Mouse (Mus musculus) MEL (cell line): ENCODE measurements around the gene Rnd2.

Experiments
- CTCF ChIP-seq, 3 experiments: IDR thresholded peaks in 2 of 3; conservative IDR thresholded peaks in 1 of 3; 2 replicates each; pipeline ENCODE4 v1.5.1; 2011 to 2012; ENCODE audit warnings: low read length in 3 of 3, low read depth in 2 of 3, mild to moderate bottlenecking in 2 of 3, improper control_type of control experiment in 1 of 3, inconsistent platforms in 1 of 3, mixed read lengths in 1 of 3, moderate library complexity in 1 of 3; ENCODE audit not compliant: control insufficient read depth in 1 of 3, insufficient read depth in 1 of 3, poor library complexity in 1 of 3, severe bottlenecking in 1 of 3
- EP300 ChIP-seq, 2 experiments: IDR thresholded peaks; 2 replicates each; pipeline ENCODE4 v1.6.1; 2011; ENCODE audit warnings: improper control_type of control experiment in 2 of 2, low read length in 2 of 2, low read depth in 1 of 2, mild to moderate bottlenecking in 1 of 2
- ETS1 ChIP-seq: IDR thresholded peaks from 2 replicates; pipeline ENCODE4 v1.6.1; 2012; ENCODE audit warnings: low read depth, mild to moderate bottlenecking, inconsistent platforms, low read length, improper control_type of control experiment, moderate library complexity
- GATA1 ChIP-seq: IDR thresholded peaks from 2 replicates; pipeline ENCODE4 v1.6.1; 2011; ENCODE audit warnings: low read depth, low read length, improper control_type of control experiment
- MAX ChIP-seq: IDR thresholded peaks from 2 replicates; pipeline ENCODE4 v1.6.1; 2011; ENCODE audit warnings: low read length, improper control_type of control experiment
- MYB ChIP-seq: IDR thresholded peaks from 2 replicates; pipeline ENCODE4 v1.6.1; 2011; ENCODE audit warnings: mild to moderate bottlenecking, low read depth, low read length, improper control_type of control experiment
- MYC ChIP-seq: IDR thresholded peaks from 2 replicates; pipeline ENCODE4 v1.6.1; 2011; ENCODE audit warnings: low read depth, mild to moderate bottlenecking, low read length, improper control_type of control experiment, moderate library complexity
- POLR2A ChIP-seq, 2 experiments: IDR thresholded peaks; 2 replicates each; pipeline ENCODE4 v1.6.1; 2011 to 2012; ENCODE audit warnings: low read length in 2 of 2, mild to moderate bottlenecking in 2 of 2, control low read depth in 1 of 2, improper control_type of control experiment in 1 of 2, low read depth in 1 of 2, moderate library complexity in 1 of 2; ENCODE audit not compliant: control insufficient read depth in 1 of 2, insufficient read depth in 1 of 2, poor library complexity in 1 of 2
- RAD21 ChIP-seq: IDR thresholded peaks from 2 replicates; pipeline ENCODE4 v1.6.1; 2011; ENCODE audit warnings: mild to moderate bottlenecking, low read depth, low read length, improper control_type of control experiment
- TBP ChIP-seq: IDR thresholded peaks from 2 replicates; pipeline ENCODE4 v1.8.0; 2011; ENCODE audit warnings: low read depth, low read length, improper control_type of control experiment
- ZC3H11A ChIP-seq: IDR thresholded peaks from 2 replicates; pipeline ENCODE4 v1.6.1; 2012; ENCODE audit warnings: low read depth, mild to moderate bottlenecking, inconsistent platforms, low read length, improper control_type of control experiment

- TF ChIP-seq POLR2A (IDR thresholded peaks at IDR 0.05; ENCODE audit: control insufficient read depth in 1 of 2, insufficient read depth in 1 of 2, low read depth in 1 of 2, low read length in 2 of 2, poor library complexity in 1 of 2) (no peak), MAX (no peak), CTCF (IDR thresholded peaks at IDR 0.05 in 2 of 3, conservative IDR thresholded peaks at IDR 0.05 in 1 of 3; ENCODE audit: control insufficient read depth in 1 of 3, insufficient read depth in 1 of 3, low read depth in 2 of 3, low read length in 3 of 3, poor library complexity in 1 of 3, severe bottlenecking in 1 of 3) (no peak), ETS1 (no peak), TBP (no peak), EP300 (IDR thresholded peaks at IDR 0.05; ENCODE audit: low read depth in 1 of 2, low read length in 2 of 2) (no peak), RAD21 (no peak), GATA1 (no peak), ZC3H11A (no peak), MYC (no peak), MYB (no peak)
Measured at GRCm38 (mm10) chr11:101474298-101474697, 9.5 kb downstream of the Rnd2 start.
